ENCODE assay signal across 10 mouse cellular contexts in genomic region chr15:10723507-10723906, GRCm38 (mm10). TPM values are rescaled to one million over a fixed set of nuclear protein-coding genes. Genes with fewer than 3 reads are reported as not detected.
DNase-seq lines count a peak whose midpoint lies in the region; ATAC-seq and TF ChIP-seq lines count a peak whose summit lies in the region.
"Had no signal": no experiment of that assay in that cellular context is flagged by ENCODE, and none has a peak within 500 bp of the region (broad histone marks: within the 10 kb centered on the region; RNA-seq: fewer than 3 reads in every experiment).

No protein-coding gene starts in this region.

- H3K27ac ChIP-seq in liver, embryonic 12.5 days: no peak overlapping the region
- H3K27ac ChIP-seq: neural tube, embryonic 12.5 days had no signal

- ATAC-seq in liver, embryonic 12.5 days: peak; percentile 71
- peak; percentile 93 for ATAC-seq in inflammation-experienced regulatory T-cells, adult 6 months

- no peak for TF ChIP-seq CTCF in E14TG2a.4 (conservative IDR thresholded peaks at IDR 0.05; ENCODE audit: low read length)

- H3K4me3 ChIP-seq in liver, embryonic 12.5 days: no peak overlapping the region
- peak overlapping the region; percentile 42 for H3K4me3 ChIP-seq in E14TG2a.4 (replicated peaks; ENCODE audit: low read length)
- H3K4me3 ChIP-seq: neural tube, embryonic 12.5 days had no signal

- no peaks in the 10 kb centered on the region for H3K36me3 ChIP-seq in liver, embryonic 12.5 days
- H3K36me3 ChIP-seq in E14TG2a.4 (ENCODE audit: insufficient read depth, low read length): no peaks in the 10 kb centered on the region
- H3K36me3 ChIP-seq: neural tube, embryonic 12.5 days had no signal

- no peak overlapping the region for H3K4me2 ChIP-seq in liver, embryonic 12.5 days

- peaks cover 15% of the 10 kb centered on the region for H3K4me1 ChIP-seq in liver, embryonic 12.5 days
- H3K4me1 ChIP-seq in E14TG2a.4 (replicated peaks; ENCODE audit: low read depth, low read length): peaks cover 71% of the 10 kb centered on the region

- H3K27me3 ChIP-seq in liver, embryonic 12.5 days (replicated peaks): no peaks in the 10 kb centered on the region
- 0 out of 2 replicates have a peak, but pooled peaks cover under 1% of the 10 kb centered on the region for H3K27me3 ChIP-seq in E14TG2a.4 (ENCODE audit: insufficient read depth, low read length)
- H3K27me3 ChIP-seq: neural tube, embryonic 12.5 days had no signal

- DNase-seq in liver: no peak
- peak; percentile 82 for DNase-seq in 416B (ENCODE audit: low read depth)
- no peak for DNase-seq in urinary bladder, postnatal 14 days (ENCODE audit: low spot score)
- DNase-seq in left cerebral cortex, adult 11 months (ENCODE audit: low spot score): no peak
- DNase-seq: kidney, adult 9 months; right cerebral cortex, postnatal 4 days had no signal

- no peak overlapping the region for H3K9ac ChIP-seq in liver, embryonic 12.5 days
- H3K9ac ChIP-seq: neural tube, embryonic 12.5 days had no signal

- WGBS in liver, embryonic 12.5 days (ENCODE audit: insufficient replicate concordance): 20% methylated on average over 1 of the region's 1 CpGs

- no peaks in the 10 kb centered on the region for H3K9me3 ChIP-seq in liver, embryonic 12.5 days (replicated peaks)
- 0 out of 2 replicates have a peak, but pooled peaks cover 3% of the 10 kb centered on the region for H3K9me3 ChIP-seq in E14TG2a.4 (ENCODE audit: low read length)
- H3K9me3 ChIP-seq: neural tube, embryonic 12.5 days had no signal

RNA-seq across cellular contexts. Expression of gene Rai14, which starts 9.1 kb away (rescaled TPM):
- polyA plus RNA-seq in liver, embryonic 12.5 days (2016; fragmentation: Nextera tagmentation; extraction: Ambion mirVana): 9.2 and 9.7 TPM in 2 replicates
- polyA plus RNA-seq in inflammation-experienced regulatory T-cells, adult 6 months (2017; shearing (Covaris generic)): 1 to 10 TPM in 2 of 3 experiments, under 1 TPM in 1; 0.56 to 6.8 (median 1.9) TPM
